ENCODE assay signal across 10 mouse cellular contexts in genomic region chr11:61665991-61666799, GRCm38 (mm10). TPM values are rescaled to one million over a fixed set of nuclear protein-coding genes. Genes with fewer than 3 reads are reported as not detected.
DNase-seq lines count a peak whose midpoint lies in the region; ATAC-seq and TF ChIP-seq lines count a peak whose summit lies in the region.
"Had no signal": no experiment of that assay in that cellular context is flagged by ENCODE, and none has a peak within 500 bp of the region (broad histone marks: within the 10 kb centered on the region; RNA-seq: fewer than 3 reads in every experiment).

No protein-coding gene starts in this region.

- no peak for TF ChIP-seq POLR2A in testis, adult 2 months (IDR thresholded peaks at IDR 0.05; ENCODE audit: control insufficient read depth, low read depth, low read length)

- H3K27ac ChIP-seq in forebrain, postnatal 0 days (ENCODE audit: low read depth, low read length) = no peak overlapping the region
- H3K27ac ChIP-seq in forebrain, embryonic 15.5 days (replicated peaks) = no peak overlapping the region
- no peak overlapping the region for H3K27ac ChIP-seq in testis, adult 2 months (ENCODE audit: control insufficient read depth, insufficient read depth, low read depth, low read length)
- H3K27ac ChIP-seq in heart, embryonic 11.5 days (ENCODE audit: low read depth, low read length) = no peak overlapping the region
- H3K27ac ChIP-seq: hindbrain, embryonic 15.5 days had no signal

- no peaks in the 10 kb centered on the region for H3K4me1 ChIP-seq in forebrain, postnatal 0 days (ENCODE audit: insufficient read depth)
- H3K4me1 ChIP-seq in forebrain, embryonic 15.5 days = no peaks in the 10 kb centered on the region
- H3K4me1 ChIP-seq in testis, adult 2 months (ENCODE audit: control insufficient read depth, insufficient read depth, low read length) = no peaks in the 10 kb centered on the region; the same call in 1 of the 2 replicates
- H3K4me1 ChIP-seq in heart, embryonic 11.5 days (ENCODE audit: control insufficient read depth, insufficient read depth, low read length) = no peaks in the 10 kb centered on the region; the same call in 1 of the 2 replicates
- H3K4me1 ChIP-seq: hindbrain, embryonic 15.5 days had no signal

- H3K4me2 ChIP-seq in forebrain, postnatal 0 days (ENCODE audit: low read depth) = no peak overlapping the region
- no peak overlapping the region for H3K4me2 ChIP-seq in forebrain, embryonic 15.5 days (replicated peaks)
- no peak overlapping the region for H3K4me2 ChIP-seq in heart, embryonic 11.5 days
- H3K4me2 ChIP-seq: hindbrain, embryonic 15.5 days had no signal

- DNase-seq in forebrain, postnatal 0 days = peak; percentile 29
- no peak for DNase-seq in testis, postnatal 14 days (ENCODE audit: low spot score)
- peak; percentile 50 for DNase-seq in cerebellum, adult 9-10 months
- DNase-seq in left cerebral cortex, postnatal 4 days = peak; percentile 75
- DNase-seq in right cerebral cortex, postnatal 36 days (ENCODE audit: low spot score in 2 of 2) = peak; percentile 34 to 53

- H3K9me3 ChIP-seq in forebrain, postnatal 0 days (ENCODE audit: low read length) = no peaks in the 10 kb centered on the region
- no peaks in the 10 kb centered on the region for H3K9me3 ChIP-seq in forebrain, embryonic 15.5 days
- no peaks in the 10 kb centered on the region for H3K9me3 ChIP-seq in heart, embryonic 11.5 days (replicated peaks; ENCODE audit: control insufficient read depth, low read length)
- H3K9me3 ChIP-seq: hindbrain, embryonic 15.5 days had no signal

- no peak for ATAC-seq in forebrain, postnatal 0 days
- no peak for ATAC-seq in forebrain, embryonic 15.5 days (replicated peaks)
- ATAC-seq in heart, embryonic 11.5 days (replicated peaks; ENCODE audit: insufficient number of reproducible peaks, low FRiP score, low TSS enrichment) = 0 out of 2 replicates have a peak, but pooled peaks have one; percentile 12

- no peaks in the 10 kb centered on the region for H3K36me3 ChIP-seq in forebrain, postnatal 0 days (ENCODE audit: insufficient read depth)
- no peaks in the 10 kb centered on the region for H3K36me3 ChIP-seq in forebrain, embryonic 15.5 days
- H3K36me3 ChIP-seq in testis, adult 2 months (ENCODE audit: control insufficient read depth, insufficient read depth, low read length) = no peaks in the 10 kb centered on the region
- H3K36me3 ChIP-seq in heart, embryonic 11.5 days (ENCODE audit: control insufficient read depth, insufficient read depth, low read length) = no peaks in the 10 kb centered on the region
- H3K36me3 ChIP-seq: hindbrain, embryonic 15.5 days had no signal

- H3K27me3 ChIP-seq in forebrain, postnatal 0 days (ENCODE audit: insufficient read depth, low read length) = no peaks in the 10 kb centered on the region
- H3K27me3 ChIP-seq in forebrain, embryonic 15.5 days = no peaks in the 10 kb centered on the region
- H3K27me3 ChIP-seq in testis, adult 2 months (ENCODE audit: control insufficient read depth, insufficient read depth, low read length) = no peaks in the 10 kb centered on the region
- 0 out of 2 replicates have a peak, but pooled peaks cover 2% of the 10 kb centered on the region for H3K27me3 ChIP-seq in heart, embryonic 11.5 days (ENCODE audit: control insufficient read depth, insufficient read depth, low read length)
- H3K27me3 ChIP-seq: hindbrain, embryonic 15.5 days had no signal

- WGBS in forebrain, postnatal 0 days = 48% methylated on average over 7 of the region's 7 CpGs
- 46% methylated on average over 7 of the region's 7 CpGs for WGBS in forebrain, embryonic 15.5 days
- 42% methylated on average over 7 of the region's 7 CpGs for WGBS in heart, embryonic 11.5 days (ENCODE audit: insufficient replicate concordance)

- no peak overlapping the region for H3K4me3 ChIP-seq in forebrain, postnatal 0 days (ENCODE audit: low read depth, low read length)
- H3K4me3 ChIP-seq in forebrain, embryonic 15.5 days = no peak overlapping the region
- H3K4me3 ChIP-seq in testis, adult 2 months (ENCODE audit: control insufficient read depth, low read depth, low read length) = no peak overlapping the region
- no peak overlapping the region for H3K4me3 ChIP-seq in heart, embryonic 11.5 days (ENCODE audit: low read depth, low read length)
- H3K4me3 ChIP-seq: hindbrain, embryonic 15.5 days had no signal

- no peak overlapping the region for H3K9ac ChIP-seq in forebrain, postnatal 0 days
- H3K9ac ChIP-seq in forebrain, embryonic 15.5 days (replicated peaks) = no peak overlapping the region
- no peak overlapping the region for H3K9ac ChIP-seq in heart, embryonic 11.5 days (ENCODE audit: low read depth, low read length)
- H3K9ac ChIP-seq: hindbrain, embryonic 15.5 days had no signal

- TF ChIP-seq CTCF in forebrain, postnatal 0 days (IDR thresholded peaks at IDR 0.05; ENCODE audit: low read depth) = peak; percentile 71
- TF ChIP-seq CTCF in testis, adult 2 months (IDR thresholded peaks at IDR 0.05; ENCODE audit: control insufficient read depth, insufficient read depth, insufficient replicate concordance, low read depth, low read length) = peak; percentile 75; the same call in 1 of the 2 replicates

- intact Hi-C loops in left cerebral cortex, postnatal 4 days (cut with DNase I) = no loop called here

RNA-seq across cellular contexts. Expression of gene Grap, which starts 13.1 kb away (rescaled TPM):
- 4.9 and 5.6 TPM in 2 replicates for total RNA-seq in forebrain, postnatal 0 days (2014; rRNA removed)
- polyA plus RNA-seq in forebrain, postnatal 0 days (2015; fragmentation: Nextera tagmentation; extraction: Ambion mirVana) = 4.7 and 6.9 TPM in 2 replicates
- polyA plus RNA-seq in forebrain, embryonic 15.5 days (2015; fragmentation: Nextera tagmentation; extraction: Ambion mirVana) = 8.0 and 9.1 TPM in 2 replicates
- 2.2 and 3.0 TPM in 2 replicates for polyA plus RNA-seq in testis, adult 2 months (2012; rRNA removed)
- 7.3 and 8.9 TPM in 2 replicates for polyA plus RNA-seq in heart, embryonic 11.5 days (2014; fragmentation: Nextera tagmentation; extraction: Ambion mirVana)
- 1 to 10 TPM; 5.8 to 6.1 TPM for total RNA-seq in left cerebral cortex, postnatal 4 days (2021)

RNA-seq across cellular contexts. Expression of gene Fam83g, which starts 17.7 kb away (rescaled TPM):
- total RNA-seq in forebrain, postnatal 0 days (2014; rRNA removed) = 0.38 and 0.86 TPM in 2 replicates
- polyA plus RNA-seq in forebrain, postnatal 0 days (2015; fragmentation: Nextera tagmentation; extraction: Ambion mirVana) = 0.15 and 0.19 TPM in 2 replicates
- polyA plus RNA-seq in forebrain, embryonic 15.5 days (2015; fragmentation: Nextera tagmentation; extraction: Ambion mirVana) = 0.20 and 0.51 TPM in 2 replicates
- polyA plus RNA-seq in testis, adult 2 months (2012; rRNA removed) = 1.1 and 1.3 TPM in 2 replicates
- 1.6 and 2.0 TPM in 2 replicates for polyA plus RNA-seq in heart, embryonic 11.5 days (2014; fragmentation: Nextera tagmentation; extraction: Ambion mirVana)
- total RNA-seq in left cerebral cortex, postnatal 4 days (2021) = under 1 TPM in 1 of 2 experiments, not detected in 1; 0.12 TPM

RNA-seq across cellular contexts. Expression of gene Slc5a10, which starts 54.4 kb away (rescaled TPM):
- 0.08 and 0.10 TPM in 2 replicates for total RNA-seq in forebrain, postnatal 0 days (2014; rRNA removed)
- 0.09 and 0.16 TPM in 2 replicates for polyA plus RNA-seq in forebrain, postnatal 0 days (2015; fragmentation: Nextera tagmentation; extraction: Ambion mirVana)
- polyA plus RNA-seq in forebrain, embryonic 15.5 days (2015; fragmentation: Nextera tagmentation; extraction: Ambion mirVana) = not detected in 2 replicates
- polyA plus RNA-seq in testis, adult 2 months (2012; rRNA removed) = 0.27 and 0.31 TPM in 2 replicates
- polyA plus RNA-seq in heart, embryonic 11.5 days (2014; fragmentation: Nextera tagmentation; extraction: Ambion mirVana) = not detected in 2 replicates
- under 1 TPM in 1 of 2 experiments, not detected in 1; 0.38 TPM for total RNA-seq in left cerebral cortex, postnatal 4 days (2021)
- polyA plus RNA-seq: hindbrain, embryonic 15.5 days; neural tube, embryonic 14.5 days had no signal
